Mouse (Mus musculus): ENCODE results near the gene Esrrg.

The Esrrg gene

DNA sequence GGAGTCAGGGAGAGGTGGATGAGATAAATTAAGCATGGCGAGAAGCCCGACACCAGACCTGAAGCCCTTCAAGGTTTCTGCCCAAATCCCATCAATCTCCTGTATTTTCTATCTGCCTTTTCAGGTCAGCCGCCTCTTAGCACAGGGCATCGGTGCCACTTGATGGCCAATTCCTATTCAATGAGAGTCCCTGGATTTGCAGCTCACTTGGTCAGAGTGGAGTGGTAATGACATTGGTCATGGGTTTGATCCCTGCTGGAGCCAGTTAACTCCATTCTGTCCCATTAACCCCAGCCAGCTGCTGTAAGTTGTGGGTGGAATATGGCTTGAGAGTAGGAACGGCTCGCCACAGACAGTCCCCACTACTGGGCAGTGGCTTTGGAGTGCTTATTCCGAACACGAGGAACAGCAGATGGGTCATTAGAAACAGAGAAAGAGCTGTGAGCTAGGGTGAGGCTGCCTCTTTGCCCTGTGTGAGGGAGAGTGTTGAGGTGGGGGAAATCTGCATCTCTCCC, 101.9 kb downstream of the Esrrg start:
- DNase-seq: no peak

DNA sequence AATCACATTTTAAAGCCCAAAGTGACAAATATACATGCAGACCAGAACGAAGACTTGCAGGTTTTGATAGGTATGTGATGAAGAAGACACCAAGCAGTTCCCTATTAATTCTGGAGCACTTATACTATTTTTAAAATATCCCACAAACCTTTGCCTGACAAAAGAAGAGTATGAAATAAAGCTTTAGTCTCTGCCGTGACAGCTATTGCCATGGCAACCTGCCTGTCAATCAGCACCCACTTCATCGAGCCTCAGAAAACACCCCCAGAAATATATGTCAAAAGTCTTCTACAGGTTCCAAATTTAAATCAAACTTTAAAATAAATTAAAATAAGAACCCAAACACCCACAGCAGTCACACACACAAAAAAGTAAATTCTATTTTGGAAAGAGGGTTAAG, 112.4 kb downstream of the Esrrg start:
- no peak for DNase-seq

DNA sequence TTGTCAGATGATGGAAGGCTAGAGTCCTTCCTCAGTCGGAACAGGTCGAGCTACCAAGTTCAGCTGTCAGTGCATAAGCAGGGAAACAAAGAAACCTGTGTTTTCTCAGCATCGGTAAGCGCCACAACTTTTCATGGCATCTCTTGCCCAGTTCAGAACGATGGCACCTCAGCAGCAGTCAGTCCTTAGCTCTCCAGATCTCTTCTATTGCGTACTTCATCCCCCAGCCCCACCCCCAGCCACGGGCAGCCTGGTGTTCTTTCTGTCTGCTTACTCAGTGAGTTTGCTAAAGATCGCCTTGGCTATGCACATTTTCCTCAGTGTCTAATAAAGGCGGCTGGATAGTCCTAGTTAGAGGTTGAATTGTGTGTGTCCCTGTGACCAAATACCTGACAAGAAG, 113.4 kb downstream of the Esrrg start:
- DNase-seq: no peak

DNA sequence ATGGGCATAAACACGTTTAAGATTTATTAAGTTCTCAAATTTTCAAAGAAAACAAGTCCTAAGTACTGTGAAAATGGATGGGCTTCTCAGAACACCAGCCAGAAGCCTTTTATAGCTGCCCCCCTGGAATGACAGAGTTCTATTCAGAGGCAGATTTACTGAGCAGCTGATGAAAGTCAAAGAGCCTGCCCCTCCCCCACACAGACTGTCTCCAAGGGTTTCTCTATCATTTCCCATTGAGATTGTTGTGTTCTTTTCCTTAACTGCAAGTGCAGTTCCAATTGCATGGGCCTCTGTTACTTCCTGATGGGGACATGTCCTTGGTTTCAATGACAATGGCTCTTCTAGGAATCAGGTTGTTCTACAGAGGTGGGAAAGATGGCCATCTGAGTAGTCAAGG, 116.1 kb downstream of the Esrrg start:
- DNase-seq: no peak

DNA sequence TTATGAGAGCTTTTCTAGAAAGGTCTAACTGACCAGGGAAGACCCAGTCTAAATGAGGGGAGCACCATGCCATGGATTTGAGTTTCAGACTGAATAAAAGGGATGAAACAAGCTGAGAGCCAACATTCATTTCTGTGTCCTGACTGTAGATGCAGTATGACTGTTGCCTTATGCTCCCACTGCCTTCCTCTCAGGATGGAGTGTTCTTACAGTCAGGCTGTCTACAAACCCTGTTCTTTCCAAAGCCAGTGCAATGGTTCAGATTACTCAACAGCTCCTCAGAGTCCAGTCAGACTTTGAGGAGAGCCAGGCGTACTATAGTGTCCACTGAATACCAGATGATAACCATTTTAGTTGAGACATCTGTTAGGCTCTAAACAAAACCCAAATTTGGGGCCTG, 116.8 kb downstream of the Esrrg start:
- DNase-seq: no peak

DNA sequence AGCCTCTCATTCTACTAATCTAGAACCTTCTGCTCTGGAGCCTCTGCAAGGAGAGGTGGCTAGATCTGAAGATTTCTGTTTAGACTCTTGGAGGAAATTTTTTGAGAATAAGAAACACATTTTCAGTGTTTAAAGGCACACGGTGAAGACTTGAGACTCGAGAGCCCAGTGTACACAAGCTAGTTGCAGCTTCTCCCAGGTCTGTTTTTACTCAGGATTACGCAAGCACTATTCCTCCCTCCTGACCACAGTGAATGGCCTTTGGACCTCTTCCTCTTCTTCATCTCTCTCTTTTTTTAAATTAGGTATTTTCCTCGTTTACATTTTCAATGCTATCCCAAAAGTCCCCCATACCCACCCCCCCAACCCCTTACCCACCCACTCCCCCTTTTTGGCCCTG, 122.6 kb downstream of the Esrrg start:
- DNase-seq: no peak

DNA sequence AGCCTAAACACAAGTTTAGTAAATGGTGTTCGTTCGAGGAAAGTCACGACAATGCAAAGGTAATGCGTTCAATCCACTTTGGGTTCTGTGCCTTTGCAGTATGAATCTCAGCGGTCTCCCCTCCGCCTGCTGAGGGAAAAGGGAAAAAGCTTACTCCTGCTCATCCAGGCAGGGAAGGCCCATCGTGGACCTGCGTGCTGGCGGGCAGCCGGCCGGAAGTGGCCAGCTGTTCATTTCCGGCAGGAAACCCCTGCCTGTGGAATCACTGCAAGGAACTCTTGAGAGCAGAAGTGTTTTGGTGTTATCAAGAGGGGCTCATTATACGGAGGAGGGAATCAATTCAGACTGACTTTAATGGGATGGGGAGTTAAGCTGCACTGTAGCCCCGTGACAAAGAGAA, 127.9 kb downstream of the Esrrg start:
- no peak for DNase-seq

DNA sequence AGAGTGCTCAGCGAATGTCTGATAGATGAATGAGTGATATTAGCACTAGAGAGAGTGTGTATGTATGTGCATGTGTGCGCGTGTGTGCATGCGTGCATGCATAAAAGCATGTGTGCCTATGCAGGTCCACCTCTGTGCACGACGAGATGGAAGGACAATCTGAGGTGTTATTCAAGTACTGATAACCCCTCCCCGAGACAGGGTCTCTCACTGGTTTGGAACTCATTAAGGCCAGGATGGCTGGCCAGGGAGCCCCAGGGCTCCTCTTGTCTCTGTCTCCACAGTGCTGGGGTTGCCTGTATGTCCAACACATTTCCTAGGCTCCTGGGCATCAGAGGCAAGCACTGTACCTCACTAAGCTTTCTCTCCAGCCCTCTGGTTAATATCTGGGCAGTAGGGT, 128.7 kb downstream of the Esrrg start:
- DNase-seq: no peak

DNA sequence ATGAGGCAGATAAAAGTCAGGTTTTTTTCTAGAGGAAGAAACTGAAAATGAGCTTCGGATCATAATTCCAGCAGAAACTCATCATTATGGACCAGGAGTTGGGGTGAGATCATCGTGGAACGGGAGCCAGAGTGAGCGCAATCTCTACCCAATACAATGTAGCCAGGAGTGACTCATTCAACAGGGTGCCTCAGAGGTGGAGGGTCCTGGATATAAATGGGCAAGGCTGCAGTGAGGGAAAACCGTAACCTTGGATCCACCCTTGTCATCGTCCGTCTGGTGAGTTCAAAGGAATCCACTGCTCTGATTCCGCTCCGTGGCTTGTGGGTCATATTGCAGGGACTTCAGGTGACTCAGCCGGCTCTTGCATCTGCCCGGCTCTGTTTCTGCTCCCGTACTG, 131.9 kb downstream of the Esrrg start:
- DNase-seq: no peak

DNA sequence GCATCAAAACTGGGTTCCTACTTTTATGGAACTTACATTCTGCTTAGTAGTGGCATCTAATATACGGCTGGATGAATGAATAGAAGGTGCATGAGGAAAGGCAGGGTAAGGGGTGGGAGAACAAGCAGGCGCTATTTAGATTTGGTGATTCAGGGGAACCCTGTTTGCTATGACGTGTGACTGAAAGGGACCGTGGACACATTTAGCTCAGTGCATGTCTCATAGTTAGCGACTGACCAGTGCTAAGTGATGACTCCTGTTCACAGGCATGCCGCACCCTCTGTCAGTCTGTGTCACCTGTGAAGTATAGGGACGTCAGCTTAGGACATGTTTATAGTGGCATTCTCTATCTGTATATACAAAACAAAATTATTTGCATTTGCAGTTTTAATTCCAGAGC, 132.7 kb downstream of the Esrrg start:
- DNase-seq: no peak

DNA sequence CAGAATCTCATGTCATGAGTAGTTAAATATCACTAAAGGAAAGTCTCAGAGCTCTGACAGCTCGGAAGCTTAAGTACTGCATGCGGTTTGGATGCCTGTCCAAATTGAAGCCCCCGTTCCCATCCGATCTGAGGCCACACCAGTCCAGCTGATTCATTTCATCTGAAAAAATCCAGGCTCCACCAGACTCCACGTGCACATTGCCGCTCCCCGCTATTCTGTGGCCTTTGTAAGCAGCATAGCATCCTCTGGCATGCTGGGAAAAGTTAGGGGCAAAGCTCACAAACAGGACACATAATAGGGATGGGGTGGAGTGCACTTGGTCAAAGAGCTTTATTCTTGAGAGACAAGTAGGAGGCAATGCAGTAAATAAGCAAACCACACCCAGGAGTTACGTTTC, 133.5 kb downstream of the Esrrg start:
- peak; percentile 15 for DNase-seq

DNA sequence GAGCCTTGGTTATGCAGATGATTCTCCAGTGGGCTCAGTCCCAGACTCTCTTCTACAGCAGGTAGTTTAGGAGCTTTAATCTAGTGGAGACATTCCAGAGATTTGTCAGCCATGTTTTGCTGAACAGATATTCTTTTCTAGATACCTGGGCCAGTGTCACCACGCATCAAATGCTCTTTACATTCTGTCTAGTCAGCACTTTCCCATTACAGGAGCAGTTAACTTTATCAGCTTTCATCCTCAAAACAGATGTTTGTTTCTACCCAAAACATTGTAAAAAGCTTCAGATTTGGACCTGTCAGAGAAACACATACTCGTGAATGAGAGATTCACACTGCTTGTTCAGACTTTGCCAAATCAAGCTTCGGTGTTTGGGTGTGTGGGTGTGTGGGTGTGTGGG, 140.7 kb downstream of the Esrrg start:
- no peak for DNase-seq

DNA sequence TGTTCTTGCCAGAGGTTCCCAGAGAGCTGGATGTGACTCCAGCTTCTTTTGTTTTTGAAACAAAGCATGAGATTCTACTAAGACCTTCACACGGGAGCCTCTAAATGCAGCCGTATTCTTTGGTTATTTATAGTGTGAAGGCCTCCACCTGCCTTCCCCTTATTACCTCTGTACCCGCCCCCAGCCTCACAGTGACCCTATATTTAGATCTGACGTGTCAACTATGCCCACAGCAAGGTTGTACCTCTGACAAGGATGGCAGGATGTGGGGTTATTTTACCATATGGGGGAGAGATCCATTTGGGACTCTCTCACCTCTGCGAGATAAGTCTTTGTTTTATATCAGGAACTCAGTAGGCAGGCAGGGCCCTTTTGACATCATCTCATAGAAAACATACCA, 141.3 kb downstream of the Esrrg start:
- DNase-seq: no peak

DNA sequence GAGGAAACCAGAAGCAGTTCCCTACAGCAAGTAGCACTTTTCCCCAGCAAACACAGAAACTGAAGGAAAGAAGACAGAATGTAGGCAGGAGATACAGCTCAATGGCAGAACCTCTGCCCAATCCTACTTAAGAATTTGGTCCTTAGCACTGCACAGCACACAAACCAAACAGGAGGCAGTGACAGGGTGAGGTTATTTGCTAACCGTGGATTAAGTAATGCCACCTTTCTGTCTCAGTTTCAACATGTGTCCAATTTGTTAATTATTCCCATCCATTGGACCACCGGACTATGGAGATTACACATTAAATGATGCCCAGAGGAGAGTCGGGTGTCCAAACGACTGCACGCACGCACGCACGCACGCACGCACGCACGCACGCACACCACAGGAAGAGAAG, 146.9 kb downstream of the Esrrg start:
- DNase-seq: no peak

DNA sequence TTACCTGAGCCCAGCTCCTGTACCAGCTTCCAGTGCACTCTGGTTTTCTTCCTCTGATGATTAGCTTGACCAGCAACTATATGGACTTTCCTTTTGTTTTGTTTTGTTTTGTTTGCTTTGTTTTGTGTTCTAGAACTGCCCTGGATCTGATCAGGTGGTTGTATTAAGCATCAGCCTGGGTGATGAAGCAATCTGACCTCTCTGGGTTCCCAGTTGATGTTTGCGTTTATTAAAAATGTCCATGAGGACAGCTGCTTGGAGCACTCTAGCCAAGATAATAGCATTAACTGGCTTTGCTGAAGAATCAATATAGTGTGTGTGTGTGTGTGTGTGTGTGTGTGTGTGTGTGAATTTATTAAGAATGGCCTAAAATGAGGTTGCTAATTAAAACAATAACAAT, 149.4 kb downstream of the Esrrg start:
- no peak for DNase-seq

DNA sequence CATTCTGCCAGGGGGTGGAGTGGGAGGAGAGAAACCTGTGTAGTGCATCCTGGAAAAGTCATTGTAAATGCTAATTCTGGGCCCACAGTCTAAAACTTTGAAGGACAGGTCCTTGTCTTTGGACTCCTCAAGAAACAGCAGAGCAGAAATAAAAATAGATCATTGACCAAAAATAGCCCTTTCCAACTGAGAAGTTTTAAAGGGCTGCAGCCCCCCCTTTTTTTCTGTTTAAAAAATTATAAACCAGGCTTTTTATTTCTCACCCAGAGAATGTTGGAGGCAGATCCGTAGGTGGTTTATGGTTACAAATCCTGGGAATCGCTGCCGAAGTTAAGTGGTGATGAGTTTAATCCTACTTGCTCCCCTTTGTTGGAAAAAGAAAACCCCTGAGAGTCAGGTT, 150.0 kb downstream of the Esrrg start:
- DNase-seq: no peak

DNA sequence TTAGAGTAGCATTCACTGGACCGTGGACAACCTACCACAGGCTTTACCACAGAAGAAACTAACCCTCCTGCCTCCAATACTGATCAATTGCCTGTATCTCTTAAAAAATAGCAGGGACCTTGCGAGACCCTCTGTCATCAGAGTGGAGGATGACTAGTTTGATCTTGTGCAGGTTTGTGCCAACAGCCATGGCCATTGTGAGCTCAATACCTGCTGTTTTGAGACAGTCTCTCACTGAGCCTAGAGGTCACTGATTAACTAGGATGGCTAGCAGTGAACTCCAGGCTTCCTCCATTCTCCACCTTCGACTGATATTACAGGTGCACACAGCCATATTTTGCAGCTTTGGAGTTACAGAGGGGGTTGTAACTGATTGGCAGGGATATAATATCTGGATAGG, 150.9 kb downstream of the Esrrg start:
- DNase-seq: peak; percentile 55

DNA sequence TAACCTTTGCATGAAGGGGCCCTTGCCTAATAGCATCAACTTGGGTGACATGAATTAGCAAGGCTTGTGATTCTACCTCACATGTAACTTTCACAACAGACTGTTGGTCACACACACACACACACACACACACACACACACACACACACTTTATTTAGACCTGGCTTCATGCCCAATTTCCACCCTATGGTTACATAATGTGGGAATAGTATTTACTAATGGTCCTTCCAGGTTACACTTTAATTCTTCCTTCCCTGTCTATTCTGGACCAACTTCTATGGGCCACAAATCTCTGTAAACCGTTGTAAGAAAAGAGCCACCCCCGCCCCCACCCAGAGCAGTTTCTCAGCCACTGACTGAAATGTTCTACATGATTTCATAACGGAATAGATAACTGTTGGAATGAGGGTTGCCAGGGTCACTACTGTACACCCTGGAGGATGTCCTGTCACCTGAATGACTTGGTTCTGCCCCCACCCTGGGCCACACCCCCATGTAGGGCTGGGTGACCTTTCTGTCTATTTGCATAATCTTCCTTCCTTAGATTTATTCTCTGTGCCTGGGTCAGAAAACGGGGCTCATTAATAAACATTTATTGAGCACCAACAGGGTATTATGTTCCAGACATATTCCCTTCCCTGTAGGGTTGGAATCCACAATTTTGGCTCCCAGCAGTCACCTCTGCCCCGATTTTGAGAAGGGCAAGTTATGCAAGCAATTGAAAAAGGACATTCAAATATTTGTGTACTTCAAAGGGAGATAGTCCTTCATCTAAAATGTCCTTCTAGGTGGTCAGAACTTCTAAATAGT, 154.3 kb downstream of the Esrrg start:
- peak; percentile 61 for DNase-seq

DNA sequence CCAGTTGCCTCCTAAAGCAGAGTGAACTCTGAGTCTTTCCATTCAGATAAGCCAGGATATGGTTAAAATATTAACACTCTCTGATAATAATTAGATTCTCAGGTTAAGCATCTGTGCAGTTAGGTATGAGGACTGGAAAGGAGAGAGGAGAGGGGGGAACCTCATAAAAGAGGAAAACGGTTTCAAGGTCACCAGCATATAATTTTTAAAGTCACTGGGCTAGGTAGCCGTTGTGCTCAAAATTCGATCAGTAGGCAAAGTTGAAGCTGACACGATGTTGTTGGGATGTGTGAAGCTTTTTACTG, 154.8 kb downstream of the Esrrg start:
- no peak for DNase-seq

DNA sequence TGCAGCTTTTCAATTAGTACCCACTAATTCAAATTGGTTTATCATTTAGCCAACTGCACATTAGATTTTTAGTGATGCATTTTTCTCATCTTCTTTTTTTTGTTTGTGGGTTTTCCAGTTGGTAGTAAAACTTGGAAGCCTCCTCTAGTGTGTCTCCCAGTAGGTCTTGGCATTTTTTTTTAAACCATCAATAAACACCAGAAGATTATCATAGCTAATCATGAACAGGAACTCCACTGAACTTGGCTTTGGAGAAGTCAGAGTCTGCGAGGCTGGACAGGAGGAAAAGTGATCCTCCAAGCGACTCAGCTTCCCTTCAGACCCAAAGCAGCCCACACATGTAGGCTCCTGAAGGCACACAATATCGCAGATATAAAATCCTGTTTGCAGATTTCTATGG, 155.2 kb downstream of the Esrrg start:
- no peak for DNase-seq

DNA sequence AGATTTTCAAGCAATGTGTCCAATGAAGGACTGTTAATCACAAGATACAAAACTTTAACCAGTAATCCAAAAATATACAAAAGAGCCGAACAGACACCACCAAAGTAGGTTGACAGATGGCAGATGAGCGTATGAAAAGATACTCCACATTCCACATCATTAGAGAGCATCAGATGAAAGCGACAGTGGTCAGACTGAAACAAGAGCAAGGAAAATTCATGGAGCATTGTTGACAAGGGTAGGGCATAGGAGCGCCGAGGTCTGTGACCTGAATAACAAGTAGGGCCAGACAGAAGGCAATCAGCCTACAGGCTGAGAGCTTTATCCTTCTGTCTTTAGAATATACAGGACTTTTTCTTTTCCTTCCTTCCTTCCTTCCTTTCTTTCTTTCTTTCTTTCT, 157.0 kb downstream of the Esrrg start:
- DNase-seq: no peak

DNA sequence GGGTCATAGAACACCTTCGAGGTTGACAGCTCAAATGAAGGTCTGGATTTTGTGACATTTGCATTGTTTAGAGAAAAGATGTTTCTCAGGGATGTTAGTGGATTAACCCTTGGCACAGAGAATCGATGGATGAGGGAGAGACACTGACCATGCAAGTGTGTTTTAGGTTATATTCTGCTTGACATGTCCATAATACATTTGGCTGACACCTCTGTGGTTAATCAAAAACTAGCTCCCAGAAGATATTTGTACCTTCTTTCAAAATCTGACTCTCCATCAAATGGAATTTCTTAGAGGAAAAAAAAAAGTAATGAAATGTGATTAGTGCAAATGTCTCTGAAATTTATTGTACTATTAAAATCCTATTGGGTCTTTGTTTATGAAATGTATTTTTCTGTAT, 158.8 kb downstream of the Esrrg start:
- no peak for DNase-seq

DNA sequence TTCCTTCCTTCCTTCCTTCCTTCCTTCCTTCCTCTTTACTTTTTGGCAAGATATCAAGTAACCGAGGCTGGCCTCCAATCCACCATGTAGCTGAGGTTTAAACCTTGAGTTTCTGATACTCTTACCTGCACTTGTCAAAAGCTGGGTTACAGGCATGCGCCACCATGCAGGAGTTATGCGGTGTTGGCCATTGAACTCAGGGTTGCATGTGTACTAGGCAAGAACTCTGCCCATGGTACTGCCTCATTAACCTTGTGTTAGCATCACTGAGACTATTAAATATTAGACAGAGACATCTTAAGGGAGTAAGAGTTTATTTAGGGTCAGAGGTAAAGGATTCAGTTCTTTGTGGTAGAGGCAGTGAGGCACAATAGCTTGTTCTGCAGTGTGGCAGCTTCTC, 161.6 kb downstream of the Esrrg start:
- peak; percentile 69 for DNase-seq

DNA sequence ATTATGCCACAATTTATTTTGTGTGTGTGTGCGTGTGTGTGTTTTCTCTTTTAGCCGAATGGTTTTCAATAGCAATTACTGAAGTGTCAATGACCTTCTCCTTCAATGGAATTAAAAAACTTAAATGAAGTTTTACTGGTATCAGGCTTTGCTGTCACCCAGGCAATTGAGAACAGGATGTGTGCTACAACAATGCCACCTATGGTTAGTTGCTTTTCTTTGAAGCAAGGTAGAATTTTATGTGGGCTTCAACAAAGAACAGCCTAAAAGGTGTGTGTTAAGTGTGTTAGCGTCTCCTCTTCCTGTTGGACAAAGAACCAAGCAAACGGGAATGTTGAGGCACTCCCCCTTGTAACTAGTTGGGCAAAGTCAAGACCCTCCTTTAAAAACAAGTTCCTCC, 162.5 kb downstream of the Esrrg start:
- no peak for DNase-seq

DNA sequence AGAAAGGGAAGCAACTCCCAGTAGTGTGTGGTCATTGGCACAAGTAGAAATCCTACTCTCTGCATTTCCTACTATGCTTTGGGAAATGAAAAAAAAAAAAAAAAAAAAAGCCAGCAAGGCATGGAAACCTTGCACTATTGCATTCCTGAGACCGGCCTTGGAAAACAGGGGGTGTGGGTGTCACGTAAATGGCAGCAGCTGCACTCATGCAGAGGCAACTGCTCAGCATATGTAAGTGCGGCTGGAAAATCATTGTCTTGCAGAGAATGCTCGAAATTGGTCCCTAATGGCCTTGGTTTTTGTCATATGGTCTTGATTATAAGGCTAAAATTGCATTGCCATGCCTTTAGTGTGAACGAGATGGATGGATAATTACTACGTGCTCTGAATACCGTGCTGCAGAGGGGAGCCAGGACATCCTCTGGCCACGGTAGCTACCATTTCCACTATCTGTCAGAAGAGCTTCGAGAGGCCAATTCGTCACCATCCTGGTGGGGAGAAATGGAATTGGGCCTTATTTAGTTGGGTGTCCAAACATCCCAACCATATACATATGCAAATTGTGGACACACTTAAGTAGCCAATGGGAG, 171.1 kb downstream of the Esrrg start:
- DNase-seq: no peak
